Mouse (Mus musculus) liver, embryonic 14.5 days (tissue): Measurements from ENCODE around the gene Ugt1a6b.

Source experiments
- CTCF ChIP-seq: IDR thresholded peaks from 2 replicates; pipeline ENCODE4 v1.5.1; 2016; ENCODE audit warnings: antibody characterized with exemption, low read depth, control low read depth
- EP300 ChIP-seq: IDR thresholded peaks from 2 replicates; pipeline ENCODE4 v1.6.1; 2016; ENCODE audit warnings: antibody characterized with exemption, low read depth

DNA sequence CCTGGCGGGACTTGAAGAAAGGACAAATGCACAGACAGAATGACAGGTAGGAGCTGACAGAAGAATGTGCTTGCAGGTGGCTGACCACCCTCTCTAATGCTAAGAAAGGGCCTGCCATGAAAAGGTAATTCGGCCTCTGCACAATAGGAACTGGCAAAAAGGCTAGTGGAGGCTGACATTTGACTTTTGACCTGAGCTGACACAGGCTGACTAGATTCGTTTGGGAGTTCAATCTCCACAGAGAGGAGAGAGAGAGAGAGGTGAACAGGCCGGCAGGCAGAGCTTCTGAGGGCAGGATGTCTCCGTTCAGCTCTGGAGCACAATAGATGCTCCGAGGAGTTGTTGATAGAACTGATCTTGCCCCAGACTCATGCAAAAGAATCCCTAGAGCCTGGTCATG is 143.3 kb downstream of the Ugt1a6b start:
- TF ChIP-seq CTCF (no peak), EP300 (no peak)
